Mouse (Mus musculus) heart, embryonic 10.5 days (tissue): Measurements from ENCODE around the gene Rnf157. TPM values are rescaled to one million over a fixed set of nuclear protein-coding genes. Genes with fewer than 3 reads are reported as not detected.
A peak's percentile ranks its signal among the peaks of the same experiment; 100 is the strongest.

ENCODE experiments used
- DNase-seq: peaks from one replicate; pipeline ENCODE4 v3.0.0-alpha.2; 2017; ENCODE audit warnings: low spot score
- H3K27ac ChIP-seq: fragments of 300-500 bp; sonication (generic); 2 replicates; pipeline ENCODE4 v1.5.1; 2016; ENCODE audit warnings: mild to moderate bottlenecking
- H3K27me3 ChIP-seq: fragments of 300-500 bp; sonication (generic); 2 replicates; pipeline ENCODE4 v1.6.1; 2016; ENCODE audit warnings: mild to moderate bottlenecking; ENCODE audit not compliant: poor library complexity, insufficient read depth, severe bottlenecking
- H3K36me3 ChIP-seq: fragments of 300-500 bp; sonication (generic); 2 replicates; pipeline ENCODE4 v1.6.1; 2016; ENCODE audit warnings: mild to moderate bottlenecking, moderate library complexity
- H3K4me1 ChIP-seq: fragments of 300-500 bp; sonication (generic); 2 replicates; pipeline ENCODE4 v1.6.1; 2016; ENCODE audit warnings: mild to moderate bottlenecking
- H3K4me3 ChIP-seq: fragments of 300-500 bp; sonication (generic); 2 replicates; pipeline ENCODE4 v1.5.1; 2016; ENCODE audit warnings: mild to moderate bottlenecking, moderate library complexity
- H3K9me3 ChIP-seq: fragments of 300-500 bp; sonication (generic); 2 replicates; pipeline ENCODE4 v1.6.1; 2016; ENCODE audit warnings: mild to moderate bottlenecking, moderate library complexity
- WGBS: fragments of 180-500 bp; shearing (Covaris S2); methylation state at CpG from one replicate; pipeline ENCODE4 v1.1.7; 2016; 5-methylcytosine and 5-hydroxymethylcytosine counted together
- polyA plus RNA-seq: library from polyadenylated mRNA; unstranded; fragments of >200 nt; fragmentation: Nextera tagmentation; extraction: Ambion mirVana; gene quantifications from 2 replicates; pipeline ENCODE4 v1.2.1, GENCODE M21; 2016

The Rnf157 gene
- polyA plus RNA-seq, 1 experiment from 2014 or later = 7.3 TPM

DNA sequence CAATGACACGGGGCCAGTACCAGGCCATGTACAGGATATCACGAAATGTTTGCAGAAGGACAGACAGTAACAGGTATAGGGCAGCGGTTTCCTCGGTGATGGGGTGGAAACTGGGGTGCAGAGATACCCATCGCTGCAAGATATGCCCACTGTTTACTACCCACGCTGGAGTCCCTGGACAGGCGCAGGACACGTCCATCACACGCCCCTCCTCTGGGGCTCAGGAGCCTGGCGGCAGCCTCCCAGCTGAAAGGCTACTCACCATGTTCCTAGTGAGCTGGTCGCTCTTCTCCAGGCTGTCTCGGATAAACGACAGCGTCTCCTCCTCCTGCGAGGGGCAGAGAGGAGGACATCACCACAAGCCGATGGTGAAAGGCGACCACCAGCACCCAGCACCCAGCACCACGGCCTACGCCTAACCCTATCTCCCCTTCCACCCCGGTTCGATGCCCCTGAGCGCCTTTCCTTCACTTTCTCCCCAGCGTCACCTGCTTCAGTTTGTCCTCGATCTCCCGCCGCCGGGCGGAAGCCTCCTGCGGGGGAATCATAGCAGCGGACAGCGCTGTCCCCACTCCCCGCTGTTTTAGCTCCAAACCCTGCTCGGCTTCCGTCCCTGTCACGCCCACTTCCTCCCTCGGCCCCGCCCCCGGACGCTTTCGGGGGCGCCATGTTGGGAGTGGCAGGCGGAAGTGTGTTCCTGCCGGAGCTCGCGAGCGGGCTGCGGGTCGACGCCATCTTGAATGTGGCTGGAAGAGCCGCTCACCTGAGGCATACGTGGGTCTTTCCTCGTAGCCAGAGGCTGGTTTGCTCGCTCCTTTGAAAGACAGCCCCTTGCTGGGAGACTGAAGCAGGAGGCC lies 106.5 kb downstream of the Rnf157 start:
- H3K9me3 ChIP-seq = no peaks in the 10 kb centered on the region
- WGBS = 3% methylated on average over 53 of the region's 53 CpGs
- peak overlapping the region; percentile 90 for H3K27ac ChIP-seq
- H3K4me1 ChIP-seq = peaks cover 9% of the 10 kb centered on the region
- peaks cover 39% of the 10 kb centered on the region for H3K36me3 ChIP-seq
- DNase-seq = peak; percentile 97
- peak overlapping the region; percentile 96 for H3K4me3 ChIP-seq
- no peaks in the 10 kb centered on the region for H3K27me3 ChIP-seq

DNA sequence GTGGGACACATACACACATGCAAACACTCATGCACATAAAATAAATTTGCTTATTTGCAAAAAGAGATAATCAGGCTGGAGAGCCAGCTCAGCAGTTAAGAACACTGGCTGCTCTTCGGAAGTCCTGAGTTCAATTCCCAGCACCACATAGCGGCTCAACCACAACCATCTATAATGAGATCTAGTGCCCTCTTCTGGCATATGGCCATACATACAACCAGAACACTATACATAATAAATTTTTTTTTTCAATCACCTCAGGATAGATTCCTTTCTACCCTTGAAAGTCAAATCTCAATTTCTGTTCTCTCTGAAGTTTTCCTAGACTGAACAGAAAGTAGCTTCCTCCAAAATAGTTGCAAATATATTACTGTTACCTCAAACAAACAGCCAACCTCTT lies 107.4 kb downstream of the Rnf157 start:
- Histone ChIP-seq H3K36me3 (peaks cover 47% of the 10 kb centered on the region), H3K4me1 (peaks cover 9% of the 10 kb centered on the region), H3K27ac (no peak overlapping the region), H3K27me3 (no peaks in the 10 kb centered on the region), H3K4me3 (0 out of 2 replicates have a peak overlapping the region, but pooled peaks have one; percentile 96), H3K9me3 (no peaks in the 10 kb centered on the region)
- no peak for DNase-seq
- WGBS = 91% methylated on average over 2 of the region's 2 CpGs

DNA sequence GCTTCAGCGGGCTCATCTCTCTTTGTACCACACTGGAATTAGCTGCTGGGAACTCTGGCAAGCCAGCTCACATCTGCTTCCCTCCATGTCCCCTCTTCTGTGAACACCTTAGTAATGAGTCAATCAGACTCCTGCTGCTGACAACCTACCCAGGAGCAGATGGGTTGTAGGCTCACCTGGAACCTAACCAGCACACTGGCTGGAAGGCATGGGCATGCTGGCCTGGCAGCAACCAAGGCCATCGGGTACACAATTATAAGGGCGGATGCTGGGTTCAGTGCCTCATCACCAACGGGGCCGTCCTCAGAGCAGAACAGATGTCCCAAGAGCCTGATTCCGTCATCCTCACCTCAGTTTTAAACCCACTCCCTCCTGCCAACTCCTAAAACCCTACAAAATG lies 114.2 kb downstream of the Rnf157 start:
- Histone ChIP-seq H3K4me1 (peaks cover 19% of the 10 kb centered on the region), H3K4me3 (no peak overlapping the region), H3K9me3 (no peaks in the 10 kb centered on the region), H3K27ac (no peak overlapping the region), H3K36me3 (peaks cover 94% of the 10 kb centered on the region), H3K27me3 (peaks cover 18% of the 10 kb centered on the region; the same call in 1 of the 2 replicates)
- WGBS = 83% methylated on average over 6 of the region's 6 CpGs
- no peak for DNase-seq

DNA sequence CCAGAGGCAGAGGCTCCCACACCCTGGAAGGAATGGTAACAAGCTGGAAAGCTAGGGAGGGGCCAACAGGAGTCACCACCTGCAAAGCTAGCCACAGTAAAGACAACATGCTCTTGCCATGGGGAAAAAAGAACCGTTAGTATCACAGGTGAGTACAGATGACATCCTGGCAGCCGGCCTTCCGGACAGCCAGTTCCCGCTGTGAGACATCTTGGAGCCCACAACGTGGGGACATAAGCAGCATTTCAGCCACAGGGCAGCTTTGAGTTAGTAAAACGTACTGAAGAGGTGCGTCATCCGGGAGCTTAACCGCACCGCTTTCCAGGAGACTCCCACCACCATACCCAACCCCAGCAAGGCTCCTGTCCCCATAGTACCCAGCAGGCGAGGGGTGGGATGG lies 114.6 kb downstream of the Rnf157 start:
- peaks cover 18% of the 10 kb centered on the region; the same call in 1 of the 2 replicates for H3K27me3 ChIP-seq
- no peak overlapping the region for H3K4me3 ChIP-seq
- H3K9me3 ChIP-seq = no peaks in the 10 kb centered on the region
- 82% methylated on average over 11 of the region's 11 CpGs for whole genome bisulfite sequencing
- DNase-seq = no peak
- H3K4me1 ChIP-seq = peaks cover 21% of the 10 kb centered on the region
- H3K27ac ChIP-seq = no peak overlapping the region
- H3K36me3 ChIP-seq = peaks cover 94% of the 10 kb centered on the region

DNA sequence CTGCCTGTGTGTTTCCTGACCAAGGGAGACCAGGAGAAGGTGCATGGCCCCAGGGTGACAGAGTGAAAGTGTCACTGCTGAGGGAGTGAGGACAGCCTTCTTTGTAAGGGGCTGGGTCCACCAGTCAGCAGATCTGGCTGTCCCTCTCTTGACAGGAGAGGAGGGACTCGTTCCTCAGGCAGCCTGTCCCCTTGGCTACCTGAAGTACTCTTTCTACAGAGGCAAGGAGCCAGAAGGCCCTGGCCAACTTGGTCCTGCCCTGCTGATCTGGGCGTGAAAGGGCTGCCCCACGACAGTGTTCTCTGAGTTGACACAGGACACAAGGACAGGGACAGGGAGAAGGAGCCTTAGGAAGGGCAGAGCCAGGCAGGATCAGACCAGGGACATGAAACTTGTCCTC lies 115.8 kb downstream of the Rnf157 start:
- Histone ChIP-seq H3K4me3 (no peak overlapping the region), H3K27ac (no peak overlapping the region), H3K4me1 (peaks cover 27% of the 10 kb centered on the region), H3K9me3 (no peaks in the 10 kb centered on the region), H3K36me3 (peaks cover 94% of the 10 kb centered on the region), H3K27me3 (peaks cover 18% of the 10 kb centered on the region; the same call in 1 of the 2 replicates)
- 61% methylated on average over 3 of the region's 3 CpGs for WGBS
- DNase-seq = no peak

DNA sequence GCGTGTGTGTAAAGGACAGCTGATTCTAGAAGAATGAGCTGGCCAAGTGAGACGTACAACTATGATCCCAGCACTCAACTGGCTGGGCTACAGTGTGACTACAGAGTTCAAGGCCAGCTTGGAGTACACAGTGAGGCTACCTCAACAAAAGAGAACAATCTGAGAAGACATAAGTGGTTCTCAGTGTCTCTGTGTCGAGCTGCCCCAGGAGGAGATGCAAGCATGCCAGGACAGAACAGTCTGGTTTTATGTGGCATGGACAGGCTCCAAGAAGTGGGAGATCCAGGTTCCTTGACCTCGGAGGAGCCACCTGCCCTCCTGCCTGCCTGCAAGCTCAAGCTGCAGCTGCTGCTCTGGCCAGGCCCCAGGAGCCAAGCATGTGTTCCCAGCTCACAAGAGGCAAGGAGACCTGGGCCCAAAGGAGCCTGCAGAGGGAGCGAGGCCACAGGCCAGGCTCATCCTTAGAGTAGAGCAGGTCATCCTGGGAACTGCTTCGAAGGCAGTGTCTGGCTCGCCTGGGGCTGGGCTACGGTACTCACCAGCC lies 116.6 kb downstream of the Rnf157 start:
- no peak for DNase-seq
- Histone ChIP-seq H3K27me3 (peaks cover 18% of the 10 kb centered on the region; the same call in 1 of the 2 replicates), H3K36me3 (peaks cover 92% of the 10 kb centered on the region), H3K4me1 (peaks cover 28% of the 10 kb centered on the region), H3K9me3 (no peaks in the 10 kb centered on the region), H3K27ac (no peak overlapping the region), H3K4me3 (no peak overlapping the region)
- 86% methylated on average over 8 of the region's 8 CpGs for WGBS

DNA sequence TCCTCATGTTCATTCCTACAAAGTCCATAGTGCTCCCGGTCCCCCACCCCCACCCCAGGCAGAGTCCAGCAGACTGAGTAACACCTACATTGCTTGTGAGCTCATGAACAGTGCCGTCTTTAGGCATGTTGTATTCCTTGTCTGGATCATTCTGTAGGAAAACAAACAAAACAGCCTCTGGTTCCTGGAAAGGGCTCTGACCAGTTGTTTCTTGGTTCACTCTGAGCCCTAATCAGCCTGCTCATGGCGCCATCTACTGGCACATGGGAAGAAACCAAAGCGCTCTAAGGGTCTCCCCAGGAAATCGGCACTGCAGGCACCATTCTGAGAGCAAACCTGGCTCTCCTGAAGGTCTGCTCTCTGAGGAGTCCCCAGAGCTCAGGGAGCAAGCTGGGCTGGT lies 118.5 kb downstream of the Rnf157 start:
- H3K9me3 ChIP-seq = no peaks in the 10 kb centered on the region
- no peak for DNase-seq
- no peak overlapping the region for H3K4me3 ChIP-seq
- peaks cover 11% of the 10 kb centered on the region; the same call in 1 of the 2 replicates for H3K27me3 ChIP-seq
- peaks cover 43% of the 10 kb centered on the region for H3K4me1 ChIP-seq
- peaks cover 91% of the 10 kb centered on the region for H3K36me3 ChIP-seq
- peak overlapping the region; percentile 69; the same call in 1 of the 2 replicates for H3K27ac ChIP-seq
- WGBS = 30% methylated on average over 5 of the region's 5 CpGs

DNA sequence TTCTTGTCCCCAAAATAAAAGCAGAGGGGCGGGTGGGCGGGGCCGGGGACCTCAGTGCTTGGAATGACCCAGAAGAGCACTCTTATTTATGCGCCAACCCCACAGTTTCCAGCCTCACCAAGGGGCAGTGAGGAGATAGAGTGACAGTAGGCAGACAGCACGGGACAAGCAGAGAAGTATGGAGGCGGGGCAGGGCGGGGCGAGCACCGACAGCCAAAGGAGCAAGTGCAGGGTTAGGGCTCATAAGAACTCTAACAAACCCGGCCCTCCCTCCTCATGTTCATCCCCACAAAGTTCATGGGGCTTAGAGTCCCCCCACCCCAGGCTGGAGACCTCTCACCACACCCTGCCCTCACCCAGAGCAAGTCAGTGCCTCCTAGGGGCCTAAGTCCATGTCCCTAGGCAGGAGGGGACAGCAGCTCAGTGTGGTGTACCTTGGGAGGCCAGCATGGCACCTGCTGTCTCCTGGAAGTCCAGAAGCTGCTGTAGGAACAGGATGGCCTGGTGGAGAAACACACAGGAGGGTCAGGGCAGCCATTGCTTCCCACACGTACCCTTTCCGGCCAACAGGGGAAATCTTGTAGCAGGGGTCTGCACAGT lies 119.2 kb downstream of the Rnf157 start:
- H3K4me3 ChIP-seq = no peak overlapping the region
- H3K36me3 ChIP-seq = peaks cover 91% of the 10 kb centered on the region
- 0 out of 2 replicates have a peak overlapping the region, but pooled peaks have one; percentile 69 for H3K27ac ChIP-seq
- 80% methylated on average over 12 of the region's 12 CpGs for WGBS
- peaks cover 46% of the 10 kb centered on the region for H3K4me1 ChIP-seq
- DNase-seq = no peak
- H3K9me3 ChIP-seq = no peaks in the 10 kb centered on the region
- H3K27me3 ChIP-seq = peaks cover 9% of the 10 kb centered on the region; the same call in 1 of the 2 replicates

DNA sequence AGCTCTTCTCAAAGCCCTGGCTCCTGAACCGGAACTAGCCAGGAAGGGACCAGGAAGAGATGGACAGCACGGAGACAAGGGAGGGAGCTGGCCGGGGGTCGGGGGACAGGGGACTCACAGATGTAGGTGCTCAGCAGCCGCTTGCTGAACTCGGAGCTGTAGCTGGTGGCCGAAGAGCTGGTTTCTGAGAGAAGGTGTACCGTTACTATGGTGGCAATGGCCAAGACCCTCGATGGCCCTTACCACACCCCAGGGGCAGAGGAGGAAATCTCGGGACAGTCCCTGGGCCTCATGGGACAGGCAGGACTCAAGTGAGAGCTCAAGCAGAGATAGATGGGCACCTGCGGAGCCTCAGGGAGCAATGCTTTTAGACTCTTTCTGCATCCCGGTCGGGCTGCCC lies 120.4 kb downstream of the Rnf157 start:
- 94% methylated on average over 13 of the region's 13 CpGs for WGBS
- Histone ChIP-seq H3K4me1 (peaks cover 58% of the 10 kb centered on the region), H3K36me3 (peaks cover 91% of the 10 kb centered on the region), H3K27me3 (peaks cover 9% of the 10 kb centered on the region; the same call in 1 of the 2 replicates), H3K27ac (no peak overlapping the region), H3K9me3 (no peaks in the 10 kb centered on the region), H3K4me3 (no peak overlapping the region)
- no peak for DNase-seq

DNA sequence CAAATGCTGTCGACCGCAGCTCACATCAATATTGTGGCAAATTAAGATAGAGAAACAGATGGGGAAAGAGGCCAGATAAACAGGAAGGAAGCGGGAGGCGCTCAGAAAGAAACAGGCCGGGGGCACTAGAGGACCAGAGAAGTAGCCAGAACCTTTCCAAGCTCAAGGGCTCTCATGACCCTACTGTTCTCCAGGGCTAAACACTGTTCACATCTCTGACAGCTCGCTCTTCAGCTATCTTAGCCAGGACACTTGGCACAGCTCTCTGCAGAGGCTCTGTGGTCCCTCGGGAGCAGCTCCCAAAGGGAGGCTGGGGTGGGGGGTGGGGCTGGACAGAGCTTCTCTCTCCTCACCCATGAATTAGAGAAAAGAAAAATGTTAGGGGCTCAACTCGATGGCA lies 122.3 kb downstream of the Rnf157 start:
- 61% methylated on average over 8 of the region's 8 CpGs for WGBS
- Histone ChIP-seq H3K36me3 (peaks cover 77% of the 10 kb centered on the region), H3K9me3 (no peaks in the 10 kb centered on the region), H3K27me3 (peaks cover 17% of the 10 kb centered on the region), H3K4me1 (peaks cover 51% of the 10 kb centered on the region), H3K4me3 (no peak overlapping the region), H3K27ac (no peak overlapping the region)
- DNase-seq = no peak

DNA sequence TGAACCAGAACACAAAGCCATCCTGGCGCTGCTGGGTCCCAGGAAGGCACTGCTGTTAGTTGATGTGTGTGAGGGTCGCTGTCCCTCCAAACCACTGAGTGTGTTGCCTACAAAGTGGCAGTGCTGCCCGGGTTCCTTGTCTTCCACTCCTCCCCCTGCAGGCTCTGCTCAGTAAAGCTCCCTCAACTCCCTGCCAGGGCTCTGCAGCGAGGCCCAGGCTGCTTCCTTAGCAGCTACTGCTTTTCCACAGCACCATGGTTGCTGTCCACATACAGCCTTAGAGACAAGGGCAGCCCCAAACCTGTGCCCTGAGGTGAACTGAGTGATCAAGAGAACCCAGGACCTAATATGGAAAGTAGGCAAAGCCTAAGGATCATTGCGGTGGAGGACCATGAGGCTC lies 125.5 kb downstream of the Rnf157 start:
- no peak overlapping the region for H3K27ac ChIP-seq
- no peak for DNase-seq
- H3K9me3 ChIP-seq = no peaks in the 10 kb centered on the region
- no peak overlapping the region for H3K4me3 ChIP-seq
- H3K4me1 ChIP-seq = peaks cover 45% of the 10 kb centered on the region
- peaks cover 41% of the 10 kb centered on the region for H3K27me3 ChIP-seq
- H3K36me3 ChIP-seq = peaks cover 48% of the 10 kb centered on the region
- WGBS = 68% methylated on average over 5 of the region's 5 CpGs
